ENCODE assay signal across 31 mouse cellular contexts in genomic region chr14:124642822-124643221, GRCm38 (mm10). TPM values are rescaled to one million over a fixed set of nuclear protein-coding genes. Genes with fewer than 3 reads are reported as not detected.
DNase-seq lines count a peak whose midpoint lies in the region; TF ChIP-seq lines count a peak whose summit lies in the region.
"Had no signal": no experiment of that assay in that cellular context is flagged by ENCODE, and none has a peak within 500 bp of the region (broad histone marks: within the 10 kb centered on the region; RNA-seq: fewer than 3 reads in every experiment).

No protein-coding gene starts in this region.

- H3K27me3 ChIP-seq in cerebellum, adult 2 months (ENCODE audit: control insufficient read depth, insufficient read depth, low read length): no peaks in the 10 kb centered on the region
- H3K27me3 ChIP-seq: embryonic facial prominence, embryonic 15.5 days; forebrain, embryonic 12.5 days; heart, embryonic 15.5 days; kidney, embryonic 15.5 days; limb, embryonic 15.5 days; liver, embryonic 13.5 days; midbrain, embryonic 13.5 days; neural tube, embryonic 13.5 days had no signal

- H3K27ac ChIP-seq in cerebellum, adult 2 months (ENCODE audit: insufficient read depth, low read length): no peak overlapping the region
- H3K27ac ChIP-seq: embryonic facial prominence, embryonic 10.5 days; embryonic facial prominence, embryonic 15.5 days; forebrain, embryonic 12.5 days; heart, embryonic 10.5 days; heart, embryonic 15.5 days; kidney, embryonic 15.5 days; limb, embryonic 10.5 days; limb, embryonic 15.5 days; liver, embryonic 13.5 days; macrophage; midbrain, embryonic 13.5 days; neural tube, embryonic 13.5 days; stomach, postnatal 0 days had no signal

- no peak for TF ChIP-seq CTCF in cerebellum, adult 2 months (IDR thresholded peaks at IDR 0.05; ENCODE audit: borderline replicate concordance, insufficient read depth, low read depth, low read length)

- no peak overlapping the region for H3K4me3 ChIP-seq in cerebellum, adult 2 months (replicated peaks; ENCODE audit: insufficient read depth, low read depth, low read length)
- H3K4me3 ChIP-seq: embryonic facial prominence, embryonic 10.5 days; embryonic facial prominence, embryonic 15.5 days; forebrain, embryonic 12.5 days; heart, embryonic 10.5 days; heart, embryonic 15.5 days; kidney, embryonic 15.5 days; limb, embryonic 10.5 days; limb, embryonic 15.5 days; liver, embryonic 13.5 days; midbrain, embryonic 13.5 days; neural tube, embryonic 13.5 days had no signal

- H3K4me1 ChIP-seq in cerebellum, adult 2 months (ENCODE audit: control insufficient read depth, insufficient read depth, low read length): peaks cover 10% of the 10 kb centered on the region; the same call in 1 of the 2 replicates
- H3K4me1 ChIP-seq: embryonic facial prominence, embryonic 10.5 days; embryonic facial prominence, embryonic 15.5 days; forebrain, embryonic 12.5 days; heart, embryonic 10.5 days; heart, embryonic 15.5 days; kidney, embryonic 15.5 days; limb, embryonic 10.5 days; limb, embryonic 15.5 days; liver, embryonic 13.5 days; midbrain, embryonic 13.5 days; neural tube, embryonic 13.5 days had no signal

- DNase-seq in cerebellum, adult 2 months: peak; percentile 41 to 73
- no peak for DNase-seq in cerebellum, postnatal 4 days (ENCODE audit: low spot score in 2 of 2)
- peak; percentile 17 for DNase-seq in Muller cell, postnatal 12 days (ENCODE audit: inconsistent ontology term)
- DNase-seq in cerebellum, postnatal 10 days: peak; percentile 25 to 36
- DNase-seq in retina, postnatal 1 day: peak; percentile 18
- no peak for DNase-seq in gastrocnemius, postnatal 10 days
- DNase-seq in thymus, postnatal 14 days: no peak
- DNase-seq: adrenal gland, adult 8-10 months; forebrain, postnatal 0 days; gastrocnemius, postnatal 25 days; heart, adult 11 months; kidney, adult 18-20 months; kidney, postnatal 4 days; liver, embryonic 13.5 days; lung, adult 18-20 months; right cerebral cortex, postnatal 25 days; spleen, adult 18-20 months; thymus, adult 2 months had no signal

- 11% methylated on average over 3 of the region's 3 CpGs for WGBS in cerebellum, adult 2 months

- no peak for TF ChIP-seq POLR2A in cerebellum, adult 2 months (IDR thresholded peaks at IDR 0.05; ENCODE audit: borderline replicate concordance, insufficient read depth, low read length)

RNA-seq across cellular contexts. Expression of gene Fgf14, which starts 34.1 kb away (rescaled TPM):
- polyA plus RNA-seq in cerebellum, adult 2 months (2012; rRNA removed): 32.5 and 41.1 TPM in 2 replicates
- under 1 TPM; 0.11 to 0.12 TPM for total RNA-seq in gastrocnemius, postnatal 10 days (2021)
- total RNA-seq: gastrocnemius, postnatal 25 days; megakaryocyte-erythroid progenitor cell, adult 5-6 weeks had no signal
- polyA plus RNA-seq: macrophage had no signal

Comparison
In these comparisons a context has a peak if more than half of its experiments do, and no peak if none do; other contexts are left out.
1. DNase-seq: peak in cerebellum, adult 2 months (2 of 2), Muller cell, postnatal 12 days (single experiment), cerebellum, postnatal 10 days (2 of 2) and retina, postnatal 1 day (single experiment); none in cerebellum, postnatal 4 days (0 of 2), gastrocnemius, postnatal 10 days (single experiment) and thymus, postnatal 14 days (single experiment).